Comparison of ENCODE assay signal across 8 mouse cellular contexts in genomic region chr2:132144971-132145691, GRCm38 (mm10). TPM values are rescaled to one million over a fixed set of nuclear protein-coding genes. Genes with fewer than 3 reads are reported as not detected.
DNase-seq lines count a peak whose midpoint lies in the region; ATAC-seq and TF ChIP-seq lines count a peak whose summit lies in the region.

Gene Slc23a2, minus strand, starts transcription at chr2:132145108.

- TF ChIP-seq CTCF in ES-Bruce4 (IDR thresholded peaks at IDR 0.05; ENCODE audit: low read depth, low read length): no peak
- no peak for TF ChIP-seq CTCF in liver, postnatal 0 days (IDR thresholded peaks at IDR 0.05; ENCODE audit: low read depth)

- peaks cover 5% of the 10 kb centered on the region for H3K4me1 ChIP-seq in ES-Bruce4 (ENCODE audit: control insufficient read depth, insufficient read depth, low read length)
- H3K4me1 ChIP-seq in embryonic facial prominence, embryonic 15.5 days: peaks cover 13% of the 10 kb centered on the region
- peaks cover 5 to 6% of the 10 kb centered on the region in 2 experiments; a peak in 2 of 4 replicates for H3K4me1 ChIP-seq in heart, embryonic 14.5 days (ENCODE audit: control insufficient read depth in 2 of 2, insufficient read depth in 2 of 2, low read length in 2 of 2)
- H3K4me1 ChIP-seq in liver, postnatal 0 days (ENCODE audit: insufficient read depth): peaks cover 9% of the 10 kb centered on the region; the same call in 1 of the 2 replicates
- peaks cover 35% of the 10 kb centered on the region for H3K4me1 ChIP-seq in neural tube, embryonic 15.5 days

- H3K4me3 ChIP-seq in ES-Bruce4 (ENCODE audit: low read depth, low read length): peak within 1 kb of the TSS; percentile 98
- H3K4me3 ChIP-seq in embryonic facial prominence, embryonic 15.5 days (replicated peaks): peak within 1 kb of the TSS; percentile 74
- peak within 1 kb of the TSS; percentile 93 to 97 for H3K4me3 ChIP-seq in heart, embryonic 14.5 days (ENCODE audit: control insufficient read depth in 1 of 2, insufficient read depth in 1 of 2, low read depth in 1 of 2, low read length in 2 of 2)
- H3K4me3 ChIP-seq in liver, postnatal 0 days (ENCODE audit: low read depth, low read length): peak within 1 kb of the TSS; percentile 73
- H3K4me3 ChIP-seq in neural tube, embryonic 15.5 days (replicated peaks): peak within 1 kb of the TSS; percentile 95

- under 1% methylated on average over 49 of the region's 68 CpGs for WGBS in embryonic facial prominence, embryonic 15.5 days
- WGBS in heart, embryonic 14.5 days: 1% methylated on average over 51 of the region's 68 CpGs
- 1% methylated on average over 39 of the region's 68 CpGs for WGBS in liver, postnatal 0 days (ENCODE audit: insufficient replicate concordance)
- WGBS in neural tube, embryonic 15.5 days: under 1% methylated on average over 61 of the region's 68 CpGs

- DNase-seq in adrenal gland, postnatal 10 days: peak; percentile 79
- peak; percentile 43 to 68 for DNase-seq in kidney, postnatal 25 days
- peak; percentile 58 for DNase-seq in liver, postnatal 0 days
- DNase-seq in urinary bladder, postnatal 25 days (ENCODE audit: low spot score): peak; percentile 52

- ATAC-seq in embryonic facial prominence, embryonic 15.5 days (ENCODE audit: insufficient number of reproducible peaks, low FRiP score, low TSS enrichment, low read depth): peak; percentile 86
- peak; percentile 57 for ATAC-seq in heart, embryonic 14.5 days (ENCODE audit: insufficient number of reproducible peaks, insufficient read depth, low FRiP score, low read depth)
- ATAC-seq in liver, postnatal 0 days: peak; percentile 82
- peak; percentile 92 for ATAC-seq in neural tube, embryonic 15.5 days (ENCODE audit: low FRiP score)

- no peak for TF ChIP-seq POLR2A in ES-Bruce4 (IDR thresholded peaks at IDR 0.05; ENCODE audit: insufficient read depth, low read length)

- H3K9ac ChIP-seq in ES-Bruce4 (ENCODE audit: low read depth, poor library complexity, severe bottlenecking): peak within 1 kb of the TSS; percentile 91
- H3K9ac ChIP-seq in embryonic facial prominence, embryonic 15.5 days: peak within 1 kb of the TSS; percentile 55
- H3K9ac ChIP-seq in heart, embryonic 14.5 days (ENCODE audit: low read length): peak within 1 kb of the TSS; percentile 89
- H3K9ac ChIP-seq in liver, postnatal 0 days (replicated peaks): peak within 1 kb of the TSS; percentile 72
- peak within 1 kb of the TSS; percentile 87 for H3K9ac ChIP-seq in neural tube, embryonic 15.5 days (replicated peaks)

- H3K27me3 ChIP-seq in ES-Bruce4 (ENCODE audit: control insufficient read depth, insufficient read depth, low read length, poor library complexity, severe bottlenecking): no peaks in the 10 kb centered on the region
- no peaks in the 10 kb centered on the region for H3K27me3 ChIP-seq in embryonic facial prominence, embryonic 15.5 days
- no peaks in the 10 kb centered on the region for H3K27me3 ChIP-seq in heart, embryonic 14.5 days (ENCODE audit: control insufficient read depth, insufficient read depth, low read length)
- peaks cover 22% of the 10 kb centered on the region for H3K27me3 ChIP-seq in liver, postnatal 0 days (ENCODE audit: insufficient read depth, low read length)
- no peaks in the 10 kb centered on the region for H3K27me3 ChIP-seq in neural tube, embryonic 15.5 days (replicated peaks)

- H3K36me3 ChIP-seq in ES-Bruce4 (ENCODE audit: control insufficient read depth, insufficient read depth, low read length, poor library complexity, severe bottlenecking): no peaks in the 10 kb centered on the region
- H3K36me3 ChIP-seq in embryonic facial prominence, embryonic 15.5 days: no peaks in the 10 kb centered on the region
- H3K36me3 ChIP-seq in heart, embryonic 14.5 days (ENCODE audit: control insufficient read depth, insufficient read depth, low read length): no peaks in the 10 kb centered on the region
- no peaks in the 10 kb centered on the region for H3K36me3 ChIP-seq in liver, postnatal 0 days (replicated peaks; ENCODE audit: insufficient read depth, low read length)
- H3K36me3 ChIP-seq in neural tube, embryonic 15.5 days: 0 out of 2 replicates have a peak, but pooled peaks cover 4% of the 10 kb centered on the region

- H3K9me3 ChIP-seq in ES-Bruce4 (replicated peaks; ENCODE audit: control insufficient read depth, insufficient read depth, low read length, poor library complexity, severe bottlenecking): no peaks in the 10 kb centered on the region
- H3K9me3 ChIP-seq in embryonic facial prominence, embryonic 15.5 days (replicated peaks): no peaks in the 10 kb centered on the region
- no peaks in the 10 kb centered on the region for H3K9me3 ChIP-seq in heart, embryonic 14.5 days (ENCODE audit: control insufficient read depth, low read length)
- H3K9me3 ChIP-seq in liver, postnatal 0 days (ENCODE audit: low read length): no peaks in the 10 kb centered on the region
- no peaks in the 10 kb centered on the region for H3K9me3 ChIP-seq in neural tube, embryonic 15.5 days (replicated peaks)

- 0 out of 2 replicates have a peak within 1 kb of the TSS, but pooled peaks have one; percentile 21 for H3K27ac ChIP-seq in ES-Bruce4 (ENCODE audit: insufficient read depth, low read length)
- 0 out of 2 replicates have a peak within 1 kb of the TSS, but pooled peaks have one; percentile 28 for H3K27ac ChIP-seq in embryonic facial prominence, embryonic 15.5 days (replicated peaks)
- H3K27ac ChIP-seq in heart, embryonic 14.5 days (replicated peaks in 1 of 2; ENCODE audit: control insufficient read depth in 1 of 2, insufficient read depth in 1 of 2, low read depth in 2 of 2, low read length in 2 of 2): peak within 1 kb of the TSS in 1 of 2 experiments; percentile 44; a peak in 1 of 4 replicates
- H3K27ac ChIP-seq in liver, postnatal 0 days (ENCODE audit: low read depth): 0 out of 2 replicates have a peak within 1 kb of the TSS, but pooled peaks have one; percentile 11
- H3K27ac ChIP-seq in neural tube, embryonic 15.5 days (replicated peaks): peak within 1 kb of the TSS; percentile 88

- peak within 1 kb of the TSS; percentile 93 for H3K4me2 ChIP-seq in embryonic facial prominence, embryonic 15.5 days (replicated peaks)
- H3K4me2 ChIP-seq in heart, embryonic 14.5 days (ENCODE audit: low read length): peak within 1 kb of the TSS; percentile 99
- H3K4me2 ChIP-seq in liver, postnatal 0 days (ENCODE audit: low read depth, low read length): peak within 1 kb of the TSS; percentile 94
- H3K4me2 ChIP-seq in neural tube, embryonic 15.5 days: peak within 1 kb of the TSS; percentile 85

- TF ChIP-seq EP300 in ES-Bruce4 (IDR thresholded peaks at IDR 0.05; ENCODE audit: insufficient read depth, low read depth, low read length): no peak
- TF ChIP-seq EP300 in liver, postnatal 0 days (IDR thresholded peaks at IDR 0.05; ENCODE audit: low read depth): no peak

RNA-seq across cellular contexts. Expression of gene Slc23a2, which starts in this region (rescaled TPM):
- 15.5 and 20.8 TPM in 2 replicates for polyA plus RNA-seq in ES-Bruce4 (2011; ENCODE audit: insufficient read depth, insufficient read length, low read depth, missing spikeins)
- total RNA-seq in adrenal gland, postnatal 10 days (2021): 10 to 100 TPM; 36.6 to 66.0 TPM
- 12.4 and 14.0 TPM in 2 replicates for polyA plus RNA-seq in embryonic facial prominence, embryonic 15.5 days (2015; fragmentation: Nextera tagmentation; extraction: Ambion mirVana)
- polyA plus RNA-seq in heart, embryonic 14.5 days (2014; fragmentation: Nextera tagmentation; extraction: Ambion mirVana): 10.9 and 12.5 TPM in 2 replicates
- 9.1 and 10.3 TPM in 2 replicates for polyA plus RNA-seq in liver, postnatal 0 days (2015; fragmentation: Nextera tagmentation; extraction: Ambion mirVana)
- polyA plus RNA-seq in neural tube, embryonic 15.5 days (2015; fragmentation: Nextera tagmentation; extraction: Ambion mirVana): 33.1 and 36.8 TPM in 2 replicates
